Mouse (Mus musculus) G1E (cell line): ENCODE results near the gene Sctr. TPM values are rescaled to one million over a fixed set of nuclear protein-coding genes. Genes with fewer than 3 reads are reported as not detected.

ENCODE experiments used
- ATAC-seq: 2 replicates; pipeline ENCODE4 v1.8.0; 2016; ENCODE audit warnings: mild to moderate bottlenecking; ENCODE audit not compliant: insufficient number of reproducible peaks, poor library complexity, low FRiP score, severe bottlenecking; ENCODE audit errors: extremely low read depth
- DNase-seq: peaks from one replicate; pipeline ENCODE4 v3.0.0; 2012; ENCODE audit warnings: low spot score
- H3K27me3 ChIP-seq: 2 replicates; pipeline ENCODE4 v1.6.1; 2012; ENCODE audit warnings: mild to moderate bottlenecking, low read length, inconsistent platforms; ENCODE audit not compliant: insufficient read depth
- H3K36me3 ChIP-seq: replicated peaks from 2 replicates; pipeline ENCODE3; 2012; ENCODE audit warnings: mild to moderate bottlenecking, inconsistent platforms
- H3K4me1 ChIP-seq: 2 replicates; pipeline ENCODE4 v1.6.1; 2012; ENCODE audit warnings: low read depth, low read length, inconsistent platforms, mixed read lengths; ENCODE audit not compliant: insufficient read depth
- H3K4me3 ChIP-seq: 2 replicates; pipeline ENCODE4 v1.5.1; 2012; ENCODE audit warnings: low read depth, mild to moderate bottlenecking, inconsistent platforms, low read length, moderate library complexity, mixed read lengths
- H3K9me3 ChIP-seq: replicated peaks from 2 replicates; pipeline ENCODE4 v1.6.1; 2012; ENCODE audit warnings: inconsistent platforms
- CTCF ChIP-seq: IDR thresholded peaks from 2 replicates; pipeline ENCODE4 v1.5.1; 2012; ENCODE audit warnings: low read depth, low read length, inconsistent platforms, mixed read lengths
- GATA1 ChIP-seq: IDR thresholded peaks from 2 replicates; pipeline ENCODE4 v1.6.1; 2012; ENCODE audit warnings: borderline replicate concordance, low read length, inconsistent platforms, mixed read lengths
- GATA2 ChIP-seq: IDR thresholded peaks from 2 replicates; pipeline ENCODE4 v1.6.1; 2012; ENCODE audit warnings: low read depth, low read length, inconsistent platforms, borderline replicate concordance
- POLR2AphosphoS5 ChIP-seq: IDR thresholded peaks from 2 replicates; pipeline ENCODE4 v1.6.1; 2012; ENCODE audit warnings: low read depth, low read length, inconsistent platforms; ENCODE audit not compliant: insufficient replicate concordance
- TAL1 ChIP-seq: conservative IDR thresholded peaks from 2 replicates; pipeline ENCODE4 v1.6.1; 2012; ENCODE audit warnings: low read depth, low read length, inconsistent platforms, mixed read lengths
- polyA plus RNA-seq: library from polyadenylated mRNA; stranded (reverse); fragments of >175 nt; gene quantifications from 2 replicates; pipeline ENCODE4 v1.2.3, GENCODE M21; 2012
- total RNA-seq, 2 experiments: library from RNA; stranded (forward) in 1 of 2; stranded (reverse) in 1 of 2; fragments of 200-1000 nt in 1 of 2; fragments of >200 nt in 1 of 2; fragmentation: Nextera tagmentation in 1 of 2; gene quantifications; 2 replicates each; pipeline ENCODE4 v1.2.3; 2014 to 2017

The Sctr gene
- total and polyA plus RNA-seq, 3 experiments, result not detected

DNA sequence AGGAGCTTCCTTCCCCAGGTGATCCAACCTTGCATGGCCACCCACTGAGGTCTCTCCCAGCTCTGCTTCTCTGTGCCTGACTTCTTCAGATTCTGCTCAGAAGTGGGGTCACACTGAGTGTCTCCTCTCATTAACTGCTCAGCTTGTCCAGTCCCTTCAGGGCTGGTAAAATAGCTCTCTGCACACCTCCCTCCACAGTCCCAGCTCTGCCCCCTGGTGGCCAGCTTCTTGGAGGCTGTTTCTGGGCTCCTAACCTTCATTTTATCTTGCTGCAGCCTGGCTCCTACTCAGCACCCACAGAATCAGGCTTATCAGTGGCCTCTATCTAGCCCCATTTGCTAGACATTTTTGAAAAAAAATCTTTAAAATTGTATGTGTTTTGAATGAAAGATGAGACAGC lies 6.4 kb downstream of the Sctr start:
- H3K9me3 ChIP-seq, result no peaks in the 10 kb centered on the region
- TF ChIP-seq POLR2AphosphoS5 (no peak), CTCF (peak; percentile 46)
- ATAC-seq (peak; percentile 60; the same call in 1 of the 2 replicates), DNase-seq (peak; percentile 42)
- no peaks in the 10 kb centered on the region for H3K36me3 ChIP-seq
- no peaks in the 10 kb centered on the region for H3K4me1 ChIP-seq
- H3K4me3 ChIP-seq, result no peak overlapping the region
- H3K27me3 ChIP-seq, result peaks cover 2% of the 10 kb centered on the region; the same call in 1 of the 2 replicates

GRCm38 (mm10) chr1:120016240-120016639 lies 9.5 kb downstream of the Sctr start:
- no peak for TF ChIP-seq CTCF
- no peak for TF ChIP-seq GATA1
- no peak for TF ChIP-seq POLR2AphosphoS5
- TF ChIP-seq GATA2, result no peak
- no peak for TF ChIP-seq TAL1
- H3K9me3 ChIP-seq, result no peaks in the 10 kb centered on the region
- H3K4me1 ChIP-seq, result no peaks in the 10 kb centered on the region
- H3K4me3 ChIP-seq, result no peak overlapping the region
- H3K36me3 ChIP-seq, result no peaks in the 10 kb centered on the region
- ATAC-seq, result no peak
- no peak for DNase-seq
- H3K27me3 ChIP-seq, result peaks cover 2% of the 10 kb centered on the region; the same call in 1 of the 2 replicates

DNA sequence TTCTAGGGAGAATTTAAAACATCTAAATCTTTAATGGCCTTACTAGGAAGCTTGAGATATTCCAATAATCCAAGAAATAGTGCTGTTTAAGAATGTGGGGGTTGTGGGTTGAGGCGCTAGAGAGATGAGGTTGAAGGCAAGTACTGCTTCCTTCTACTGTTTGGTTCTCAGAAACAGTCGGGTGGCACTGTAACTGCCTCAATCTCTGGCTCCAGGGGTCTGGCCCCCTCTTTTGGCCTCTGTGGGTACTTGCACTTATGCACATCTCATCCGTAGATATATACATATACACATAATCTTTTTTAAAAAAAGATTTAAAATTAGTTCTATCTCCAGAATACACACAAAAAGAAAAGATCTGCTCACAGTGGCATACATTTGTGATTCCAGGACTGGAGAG lies 12.2 kb downstream of the Sctr start:
- ATAC-seq (no peak), DNase-seq (no peak)
- Histone ChIP-seq H3K4me1 (no peaks in the 10 kb centered on the region), H3K4me3 (no peak overlapping the region), H3K9me3 (no peaks in the 10 kb centered on the region), H3K36me3 (no peaks in the 10 kb centered on the region), H3K27me3 (no peaks in the 10 kb centered on the region; the same call in 1 of the 2 replicates)
- TF ChIP-seq GATA1 (no peak), TAL1 (no peak), CTCF (no peak), GATA2 (no peak), POLR2AphosphoS5 (no peak)

DNA sequence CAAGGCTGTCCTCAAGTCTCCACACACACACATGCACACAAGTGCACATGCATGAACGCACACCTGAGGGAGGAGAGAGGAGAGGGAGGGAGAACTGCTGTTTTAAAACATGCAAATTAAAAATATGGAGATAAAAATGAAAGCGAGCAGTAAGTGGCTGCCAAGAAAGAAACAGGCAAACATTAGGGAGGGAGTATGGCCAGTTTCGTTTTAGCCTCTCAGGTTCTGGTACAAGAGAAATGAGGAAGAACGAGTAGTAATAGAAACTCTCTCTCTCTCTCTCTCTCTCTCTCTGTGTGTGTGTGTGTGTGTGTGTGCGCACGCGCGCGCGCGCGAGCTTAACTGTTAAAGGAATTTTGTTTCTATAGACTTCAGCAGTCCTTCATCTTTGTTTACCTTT lies 12.7 kb downstream of the Sctr start:
- DNase-seq, result no peak
- ATAC-seq, result no peak
- H3K4me1 ChIP-seq, result no peaks in the 10 kb centered on the region
- TF ChIP-seq POLR2AphosphoS5 (no peak), GATA2 (no peak), GATA1 (no peak), TAL1 (no peak), CTCF (no peak)
- H3K27me3 ChIP-seq, result no peaks in the 10 kb centered on the region; the same call in 1 of the 2 replicates
- no peaks in the 10 kb centered on the region for H3K9me3 ChIP-seq
- H3K4me3 ChIP-seq, result no peak overlapping the region
- H3K36me3 ChIP-seq, result no peaks in the 10 kb centered on the region

DNA sequence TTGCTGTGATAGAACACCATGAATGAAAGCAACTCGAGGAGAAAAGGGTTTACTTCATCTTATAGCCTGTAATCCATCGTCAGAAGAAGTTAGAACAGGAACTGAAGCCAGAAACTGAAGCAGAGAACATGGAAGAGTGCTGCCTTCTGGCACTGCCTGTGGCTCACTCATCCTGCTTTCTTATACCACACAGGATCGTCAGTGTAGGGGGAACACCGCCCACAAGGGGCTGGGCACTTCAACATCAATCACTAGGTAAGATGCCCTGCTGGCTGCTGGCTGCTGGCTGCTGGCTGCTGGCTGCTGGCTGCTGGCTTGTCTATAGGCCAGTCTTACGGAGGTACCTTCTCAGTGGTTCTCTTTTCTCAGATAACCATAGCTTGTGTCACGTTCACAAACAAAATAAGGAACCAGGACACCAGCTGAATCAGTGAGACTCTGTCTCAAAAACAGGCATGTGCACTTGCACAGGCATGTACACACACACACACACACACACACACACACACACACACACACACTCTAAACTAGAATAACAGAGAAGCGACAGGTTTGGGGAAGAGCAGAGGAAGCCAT lies 13.7 kb downstream of the Sctr start:
- DNase-seq, result no peak
- no peak for ATAC-seq

DNA sequence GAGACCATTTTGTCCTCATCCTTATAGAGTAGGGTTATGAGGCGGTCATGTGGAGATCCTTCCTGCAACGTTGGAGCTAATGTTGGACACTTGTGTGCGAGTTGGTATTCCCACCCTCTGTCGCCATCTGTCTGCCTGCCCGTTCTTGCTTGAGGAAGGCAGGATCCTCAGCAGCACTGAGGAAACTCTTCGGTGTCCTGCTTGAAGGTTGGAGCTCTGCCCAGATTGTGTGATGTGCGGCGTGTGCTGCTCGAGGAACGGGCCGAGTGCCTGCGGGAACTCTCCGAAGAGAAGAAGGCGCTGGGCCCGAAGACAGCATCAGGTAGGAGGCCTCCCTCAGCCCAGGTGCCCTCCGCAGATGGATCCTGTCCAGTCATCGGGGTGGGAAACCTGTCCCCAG lies 15.3 kb downstream of the Sctr start:
- no peak overlapping the region for H3K4me3 ChIP-seq
- TF ChIP-seq GATA1 (no peak), POLR2AphosphoS5 (no peak), TAL1 (no peak), CTCF (no peak)
- no peak for DNase-seq
- H3K27me3 ChIP-seq, result no peaks in the 10 kb centered on the region; the same call in 1 of the 2 replicates
- no peaks in the 10 kb centered on the region for H3K4me1 ChIP-seq
- H3K36me3 ChIP-seq, result no peaks in the 10 kb centered on the region
- no peak for ATAC-seq
- H3K9me3 ChIP-seq, result no peaks in the 10 kb centered on the region

More for the DNA sequence above, 13.7 kb downstream of the Sctr start:
- Histone ChIP-seq H3K27me3 (no peaks in the 10 kb centered on the region; the same call in 1 of the 2 replicates), H3K36me3 (no peaks in the 10 kb centered on the region), H3K4me1 (no peaks in the 10 kb centered on the region), H3K9me3 (no peaks in the 10 kb centered on the region), H3K4me3 (no peak overlapping the region)
- no peak for TF ChIP-seq GATA1
- no peak for TF ChIP-seq TAL1
- no peak for TF ChIP-seq CTCF
- TF ChIP-seq GATA2, result no peak
- no peak for TF ChIP-seq POLR2AphosphoS5
